Mouse (Mus musculus): ENCODE measurements at regions not wholly inside any gene's neighbourhood (a gene's known extent, or its start where the extent isn't known, plus 50 kb on each side); places are given as distances from the start of the nearest gene placed in this dataset.

- intact Hi-C loops (cut with DNase I), result no loop called here
- DNase-seq (ENCODE audit: low spot score in 2 of 2), result no peak
Observed at GRCm38 (mm10) chr15:67495001-67495658, 994.4 kb upstream of the Lrrc6 start.

- intact Hi-C loops (cut with DNase I), result no loop called here
- no peak for DNase-seq (ENCODE audit: low spot score in 2 of 2)
Observed at GRCm38 (mm10) chr15:67481733-67482132, 981.0 kb upstream of the Lrrc6 start.

GRCm38 (mm10) chr15:67474325-67474724 is 973.6 kb upstream of the Lrrc6 start:
- DNase-seq (ENCODE audit: low spot score in 2 of 2), result no peak
- intact Hi-C loops (cut with DNase I), result no loop called here

GRCm38 (mm10) chr15:67472979-67473378 is 972.3 kb upstream of the Lrrc6 start:
- intact Hi-C loops (cut with DNase I), result no loop called here
- DNase-seq (ENCODE audit: low spot score in 2 of 2), result no peak

DNA sequence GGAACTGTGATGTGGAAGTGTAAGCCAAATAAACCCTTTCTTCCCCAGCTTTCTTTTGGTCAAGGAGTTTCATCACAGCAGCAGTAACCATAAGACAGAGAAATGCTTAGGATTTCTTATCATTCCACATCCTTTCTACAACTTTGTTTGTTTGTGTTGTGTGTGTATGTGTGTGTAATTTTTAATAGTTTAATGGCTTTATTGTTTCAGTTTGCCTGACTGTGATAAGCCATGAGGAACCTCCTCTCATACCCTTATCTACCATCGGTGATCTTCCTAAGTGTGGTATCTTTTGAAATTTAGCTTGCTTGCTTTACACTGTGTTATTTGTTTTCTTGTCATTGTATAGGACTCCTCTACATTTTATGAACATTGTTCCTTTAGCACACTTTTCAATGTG is 970.6 kb upstream of the Lrrc6 start:
- DNase-seq (ENCODE audit: low spot score in 2 of 2), result no peak
- intact Hi-C loops (cut with DNase I), result no loop called here

GRCm38 (mm10) chr15:67470036-67470435 is 969.3 kb upstream of the Lrrc6 start:
- intact Hi-C loops (cut with DNase I), result no loop called here
- no peak for DNase-seq (ENCODE audit: low spot score in 2 of 2)

- intact Hi-C loops (cut with DNase I), result no loop called here
- no peak for DNase-seq (ENCODE audit: low spot score in 2 of 2)
Observed at GRCm38 (mm10) chr15:67467404-67468345, 967.0 kb upstream of the Lrrc6 start.

GRCm38 (mm10) chr15:67462863-67463262 is 962.2 kb upstream of the Lrrc6 start:
- intact Hi-C loops (cut with DNase I), result no loop called here
- DNase-seq (ENCODE audit: low spot score in 2 of 2), result no peak

DNA sequence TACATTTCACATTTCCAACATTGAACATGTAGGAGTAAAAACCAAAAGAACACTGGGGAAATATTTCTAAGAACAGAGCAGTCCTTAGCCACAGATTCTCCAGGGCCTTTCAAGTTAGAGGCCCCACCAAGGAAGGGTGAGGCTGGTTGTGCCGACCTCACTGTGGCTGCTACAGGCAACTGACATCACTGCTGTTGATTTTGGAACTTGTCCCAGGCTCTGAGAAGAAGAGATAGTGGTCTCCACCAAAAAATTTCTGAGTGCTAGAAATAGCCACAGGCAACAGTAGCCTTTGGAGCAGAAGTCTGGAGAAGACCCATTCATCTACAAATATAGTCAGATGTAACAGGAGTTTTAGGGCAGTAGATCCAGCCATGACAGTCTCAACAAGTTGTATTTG is 959.7 kb upstream of the Lrrc6 start:
- intact Hi-C loops (cut with DNase I), result no loop called here
- no peak for DNase-seq (ENCODE audit: low spot score in 2 of 2)

DNA sequence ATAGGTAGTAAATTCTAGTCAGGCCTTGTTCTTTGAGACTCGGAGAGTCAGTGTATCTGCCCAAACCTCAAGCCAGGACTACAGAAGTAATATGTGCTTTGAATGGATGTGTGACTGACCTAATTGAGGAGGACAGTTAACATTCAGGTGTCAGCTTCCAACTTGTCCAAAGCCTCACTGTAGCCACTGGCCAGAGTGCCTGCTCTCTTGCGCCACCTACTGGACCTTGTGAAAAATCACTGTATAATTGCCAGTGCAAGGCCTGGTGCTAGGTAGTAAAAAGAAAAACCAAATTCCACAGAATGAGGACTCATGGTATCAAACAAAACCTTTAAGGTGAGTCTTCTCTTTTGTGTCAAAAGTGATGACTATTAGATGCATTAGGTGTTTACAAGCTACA is 933.6 kb upstream of the Lrrc6 start:
- peak; percentile 9 to 46 for DNase-seq (ENCODE audit: low spot score in 2 of 2)
- intact Hi-C loops (cut with DNase I), result loop anchor here (2.0 kb wide), 1 partner anchor 259 kb away; no protein-coding TSS in a partner anchor

DNA sequence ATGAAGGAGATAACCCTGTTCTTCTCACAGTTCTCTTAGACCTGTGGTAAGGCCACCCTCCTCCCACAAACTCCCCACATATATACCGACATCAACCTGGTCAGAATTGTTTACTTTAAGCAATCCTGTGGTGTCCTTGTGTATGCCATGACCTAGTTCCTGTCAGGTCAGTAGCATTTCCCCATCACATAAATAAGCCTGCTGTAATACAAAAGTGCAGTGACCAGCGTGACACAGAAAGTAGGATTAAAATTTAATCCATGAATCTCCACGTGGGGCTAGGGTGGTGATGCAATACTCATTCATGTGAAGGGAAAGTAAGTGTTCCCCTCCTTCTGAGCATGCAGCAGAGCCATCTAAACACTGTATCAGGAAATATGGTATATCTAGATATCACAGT is 923.2 kb upstream of the Lrrc6 start:
- no peak for DNase-seq (ENCODE audit: low spot score in 2 of 2)
- intact Hi-C loops (cut with DNase I), result no loop called here

DNA sequence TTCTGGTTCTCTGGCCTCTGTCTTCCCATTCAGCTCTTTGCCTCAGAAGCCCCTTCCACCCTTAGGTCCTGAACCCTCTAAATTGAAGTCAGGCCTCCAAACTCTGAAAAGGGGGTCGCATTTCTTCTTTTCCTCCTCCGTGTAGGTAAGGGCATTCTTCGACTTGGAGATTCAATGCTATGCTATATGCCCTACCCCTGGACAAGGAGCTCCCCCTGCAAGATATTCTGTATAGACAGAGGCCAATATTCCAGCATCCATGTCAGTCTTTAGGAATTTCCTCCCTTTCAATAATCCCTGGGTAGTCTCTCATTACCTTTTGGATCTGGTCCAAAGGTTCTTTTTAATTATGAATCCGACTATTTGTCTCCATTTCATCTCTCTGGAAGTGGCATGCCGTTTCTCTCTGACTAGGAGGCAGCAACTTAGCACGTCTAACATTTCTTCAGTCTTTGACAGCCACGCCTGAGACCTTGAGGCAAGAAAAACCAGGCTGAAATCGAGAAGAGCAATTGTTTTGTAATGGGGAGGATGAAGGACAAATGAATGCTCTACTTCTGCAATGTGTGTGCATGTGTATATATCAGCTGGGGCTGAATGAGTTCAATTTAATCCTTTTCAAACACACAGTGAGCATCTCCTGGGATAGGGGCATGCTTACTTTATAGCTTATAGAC is 921.7 kb upstream of the Lrrc6 start:
- no peak for DNase-seq (ENCODE audit: low spot score in 2 of 2)

GRCm38 (mm10) chr15:67420776-67421175 is 920.1 kb upstream of the Lrrc6 start:
- intact Hi-C loops (cut with DNase I), result no loop called here
- DNase-seq (ENCODE audit: low spot score in 2 of 2), result no peak

More for the DNA sequence above, 921.7 kb upstream of the Lrrc6 start:
- intact Hi-C loops (cut with DNase I), result no loop called here

DNA sequence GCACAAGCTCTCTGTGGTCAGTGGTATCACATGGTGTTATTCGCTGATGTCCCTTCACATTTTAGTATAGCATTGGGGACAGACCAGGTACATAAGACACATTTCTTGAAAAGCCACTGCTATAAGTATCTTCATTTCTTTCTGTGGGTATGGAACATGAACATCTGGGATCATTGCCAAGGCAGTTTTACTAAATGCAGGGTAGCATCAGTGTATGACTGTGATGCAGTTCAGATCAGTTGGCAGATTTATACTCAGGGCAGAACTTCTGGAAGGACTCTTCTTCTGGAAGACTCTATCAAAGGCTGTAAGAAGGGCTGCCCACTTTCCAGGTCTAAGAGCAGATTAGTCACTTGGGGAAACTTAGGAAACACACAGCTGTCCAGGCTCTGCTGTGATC is 919.0 kb upstream of the Lrrc6 start:
- no peak for DNase-seq (ENCODE audit: low spot score in 2 of 2)

GRCm38 (mm10) chr15:67417742-67418163 is 917.0 kb upstream of the Lrrc6 start:
- DNase-seq (ENCODE audit: low spot score in 2 of 2), result no peak
- intact Hi-C loops (cut with DNase I), result no loop called here

More for the DNA sequence above, 919.0 kb upstream of the Lrrc6 start:
- intact Hi-C loops (cut with DNase I), result no loop called here

GRCm38 (mm10) chr15:67415840-67416239 is 915.1 kb upstream of the Lrrc6 start:
- intact Hi-C loops (cut with DNase I), result no loop called here
- no peak for DNase-seq (ENCODE audit: low spot score in 2 of 2)

DNA sequence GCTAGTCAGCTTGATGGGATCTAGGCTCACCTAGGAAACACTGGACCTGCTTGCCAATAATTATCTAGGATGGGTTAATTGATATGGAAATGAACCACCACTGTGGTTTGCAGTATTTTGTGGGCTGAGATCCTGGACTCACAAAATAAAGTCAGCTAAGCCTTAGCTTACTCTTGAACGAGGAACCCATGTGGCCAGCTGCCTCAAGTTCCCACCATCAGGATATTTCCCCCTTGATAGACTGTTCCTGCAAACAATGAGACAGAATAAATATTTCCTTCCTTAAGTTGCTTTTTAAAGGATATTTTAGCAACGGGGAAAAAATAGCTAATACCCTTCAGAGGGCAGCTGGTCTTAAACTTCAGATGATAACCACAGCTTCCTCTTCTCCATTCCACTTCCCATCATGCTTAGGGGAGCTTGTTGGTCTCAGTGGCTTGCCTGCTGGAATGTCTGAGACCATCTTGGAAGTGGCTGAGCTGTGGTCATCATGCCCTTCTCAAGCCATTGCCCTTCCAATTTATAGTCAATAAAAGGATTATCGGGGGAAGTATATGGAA is 913.7 kb upstream of the Lrrc6 start:
- intact Hi-C loops (cut with DNase I), result no loop called here
- DNase-seq (ENCODE audit: low spot score in 2 of 2), result no peak

- intact Hi-C loops (cut with DNase I), result no loop called here
Observed at GRCm38 (mm10) chr15:67413581-67413980, 912.9 kb upstream of the Lrrc6 start.

DNA sequence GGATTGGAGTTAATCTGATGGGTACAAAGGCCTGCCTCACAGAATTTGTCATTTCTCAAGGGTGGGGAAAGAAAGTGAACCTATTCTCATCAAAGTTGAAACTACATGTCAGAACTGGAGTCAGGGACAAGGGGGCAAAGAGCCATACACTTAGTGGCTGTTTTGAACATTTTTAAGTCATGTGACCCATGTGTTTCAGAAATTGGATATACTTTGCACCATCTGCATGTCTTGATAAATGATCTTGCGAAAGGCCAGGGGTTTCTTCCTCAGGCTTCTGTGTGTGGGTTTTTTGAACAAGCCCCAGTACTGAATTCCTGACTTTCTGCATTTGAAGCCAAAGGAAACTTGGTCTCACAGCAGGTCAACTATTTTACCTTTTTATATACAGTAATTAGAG is 911.7 kb upstream of the Lrrc6 start:
- intact Hi-C loops (cut with DNase I), result no loop called here

More at GRCm38 (mm10) chr15:67413581-67413980, 912.9 kb upstream of the Lrrc6 start:
- DNase-seq (ENCODE audit: low spot score in 2 of 2), result no peak

GRCm38 (mm10) chr15:67411657-67412056 is 910.9 kb upstream of the Lrrc6 start:
- no peak for DNase-seq (ENCODE audit: low spot score in 2 of 2)
- intact Hi-C loops (cut with DNase I), result no loop called here

More for the DNA sequence above, 911.7 kb upstream of the Lrrc6 start:
- no peak for DNase-seq (ENCODE audit: low spot score in 2 of 2)

Data from left cerebral cortex, postnatal 36 days (tissue).